Mouse (Mus musculus) lung, postnatal 4 days (tissue): ENCODE data around the gene Rps9.
"Not testable (repeated sequence)": the region's sequence is repeated elsewhere in the genome, so short reads cannot be mapped to it uniquely, and the experiment has no call there.

Experiments
- DNase-seq, 2 experiments: peaks; one replicate each; pipeline ENCODE4 v3.0.0; 2021

Rps9 gene

GRCm38 (mm10) chr7:3703879-3704441 is at the start of gene Rps9:
Gene Rps9 (plus strand): TSS chr7:3703993.
- DNase-seq: peak; percentile 96 to 97

GRCm38 (mm10) chr7:3656966-3657365 is 46.8 kb upstream of the Rps9 start:
- DNase-seq: no peak

- DNase-seq: no peak
Measured at GRCm38 (mm10) chr7:3658578-3658977, 45.2 kb upstream of the Rps9 start.

GRCm38 (mm10) chr7:3664524-3665214 is 39.1 kb upstream of the Rps9 start:
- peak in 1 of 2 experiments; percentile 33 for DNase-seq

- DNase-seq: peak; percentile 97
Measured at GRCm38 (mm10) chr7:3665215-3666114, 38.3 kb upstream of the Rps9 start, which contains the start of gene Leng1. Gene Leng1 (minus strand): TSS chr7:3665840.

GRCm38 (mm10) chr7:3666921-3667391 is 36.8 kb upstream of the Rps9 start:
- DNase-seq: peak in 1 of 2 experiments; percentile 34

- peak; percentile 80 to 87 for DNase-seq
Measured at GRCm38 (mm10) chr7:3674507-3675227, 29.1 kb upstream of the Rps9 start.

GRCm38 (mm10) chr7:3675228-3675548 is 28.6 kb upstream of the Rps9 start:
- DNase-seq: no peak

- DNase-seq: no peak
Measured at GRCm38 (mm10) chr7:3676371-3676770, 27.4 kb upstream of the Rps9 start.

GRCm38 (mm10) chr7:3677342-3677741 is 26.5 kb upstream of the Rps9 start, which contains the start of gene Tmc4:
Gene Tmc4 (minus strand): TSS chr7:3677553.
- DNase-seq: peak; percentile 61 to 66

- no peak for DNase-seq
Measured at GRCm38 (mm10) chr7:3683908-3684550, 19.8 kb upstream of the Rps9 start.

GRCm38 (mm10) chr7:3684698-3685097 is 19.1 kb upstream of the Rps9 start:
- DNase-seq: no peak

- no peak for DNase-seq
Measured at GRCm38 (mm10) chr7:3685400-3686187, 18.2 kb upstream of the Rps9 start.

GRCm38 (mm10) chr7:3691919-3692318 is 11.9 kb upstream of the Rps9 start:
- no peak for DNase-seq

GRCm38 (mm10) chr7:3692382-3692986 is 11.3 kb upstream of the Rps9 start, which contains the start of gene Tsen34:
Gene Tsen34 (plus strand): TSS chr7:3692863.
- no peak for DNase-seq

GRCm38 (mm10) chr7:3692987-3693808 is 10.6 kb upstream of the Rps9 start, which contains the start of gene Mboat7:
Gene Mboat7 (minus strand): TSS chr7:3693523.
- DNase-seq: peak; percentile 98

- no peak for DNase-seq
Measured at GRCm38 (mm10) chr7:3693809-3694075, 10.1 kb upstream of the Rps9 start.

- peak; percentile 84 to 87 for DNase-seq
Measured at GRCm38 (mm10) chr7:3694076-3694948, 9.5 kb upstream of the Rps9 start.

- not testable (repeated sequence) for DNase-seq
Measured at GRCm38 (mm10) chr7:3694949-3695305, 8.9 kb upstream of the Rps9 start.
